Mouse (Mus musculus) CD4-positive naive resting alpha-beta T cell, adult 57 days (primary cell): ENCODE data around the gene Ctla2a. TPM values are rescaled to one million over a fixed set of nuclear protein-coding genes. Genes with fewer than 3 reads are reported as not detected.

Experiments used
- total RNA-seq: library from RNA; stranded (reverse); gene quantifications from one replicate; pipeline ENCODE4 v1.2.4, GENCODE M21; 2023

The Ctla2a gene
- 48.4 TPM for total RNA-seq

GRCm38 (mm10) chr13:60936500-60936901 lies at the start of gene Ctla2a, which contains the start of gene Gm49391:
Gene Ctla2a (minus strand): TSS chr13:60936625.
Gene Gm49391 (minus strand): TSS chr13:60936571.

GRCm38 (mm10) chr13:60941884-60942283 lies 5.5 kb upstream of the Ctla2a start, which contains the start of gene Tpbpa:
Gene Tpbpa (minus strand): TSS chr13:60941984.

GRCm38 (mm10) chr13:60935490-60935889 lies 935 bp downstream of the Ctla2a start, which contains the start of gene Gm49393:
Gene Gm49393 (minus strand): TSS chr13:60935590.

GRCm38 (mm10) chr13:60904780-60905179 lies 31.6 kb downstream of the Ctla2a start, which contains the start of gene Tpbpb:
Gene Tpbpb (minus strand): TSS chr13:60904880.

DNA sequence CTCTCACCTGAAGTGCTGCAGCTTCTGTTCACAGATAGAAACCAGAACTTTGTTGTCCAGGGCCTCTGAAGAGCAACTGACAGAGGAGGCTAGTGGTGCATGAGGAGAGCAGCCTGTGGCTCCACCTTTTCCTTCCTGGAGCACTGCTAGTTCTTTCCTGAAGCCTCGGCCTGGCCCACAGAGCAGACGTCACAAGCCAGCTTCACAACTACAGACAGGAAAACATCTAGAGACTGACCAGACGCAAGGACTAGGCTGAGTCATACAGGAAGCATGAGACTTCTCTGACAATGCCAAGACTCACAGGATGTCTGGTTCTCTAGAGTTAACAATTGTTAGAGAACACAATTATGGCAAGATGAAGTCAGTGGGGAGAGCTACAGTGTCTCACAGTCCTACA lies 39.1 kb downstream of the Ctla2a start, which contains the start of gene Ctla2b:
Gene Ctla2b (minus strand): TSS at position 120 of the 400 bp plus-strand sequence.

DNA sequence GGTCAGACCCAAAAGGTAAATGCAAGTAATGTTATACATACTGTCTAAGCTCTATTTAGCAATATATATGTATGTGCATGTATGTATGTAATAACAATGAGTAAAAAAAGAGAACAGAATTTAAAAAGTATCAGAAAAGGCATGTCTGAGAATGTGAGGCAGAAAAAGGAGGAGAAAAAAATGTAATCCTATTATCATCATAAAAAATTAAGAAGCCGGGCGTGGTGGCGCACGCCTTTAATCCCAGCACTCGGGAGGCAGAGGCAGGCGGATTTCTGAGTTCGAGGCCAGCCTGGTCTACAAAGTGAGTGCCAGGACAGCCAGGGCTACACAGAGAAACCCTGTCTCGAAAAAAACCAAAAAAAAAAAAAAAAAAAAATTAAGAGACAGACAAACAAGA lies 39.6 kb downstream of the Ctla2a start, which contains the start of gene Gm49392:
Gene Gm49392 (minus strand): TSS at position 101 of the 400 bp plus-strand sequence.

Other genes with a start within 250 kb of the Ctla2a start
- not detected for gene BC051665, start 150.3 kb downstream of the Ctla2a start, total RNA-seq
- not detected for gene Ctsll3, start 133.8 kb downstream of the Ctla2a start, total RNA-seq
- 7.5 TPM for gene 4930486L24Rik, start 72.2 kb downstream of the Ctla2a start, total RNA-seq
- 1.6 TPM for gene Gm49392, start 39.7 kb downstream of the Ctla2a start, total RNA-seq
- 10.8 TPM for gene Ctla2b, start 39.2 kb downstream of the Ctla2a start, total RNA-seq
- gene Tpbpb, start 31.7 kb downstream of the Ctla2a start, total RNA-seq = not detected
- not detected for gene Gm49393, start 1.0 kb downstream of the Ctla2a start, total RNA-seq
- gene Gm49391, start 54 bp downstream of the Ctla2a start, total RNA-seq = not detected
- gene Tpbpa, start 5.4 kb upstream of the Ctla2a start, total RNA-seq = not detected
- gene Ctsj, start 69.3 kb upstream of the Ctla2a start, total RNA-seq = not detected
- gene Ctsq, start 104.0 kb upstream of the Ctla2a start, total RNA-seq = not detected
- gene Ctsr, start 227.6 kb upstream of the Ctla2a start, total RNA-seq = not detected